Mouse (Mus musculus) macrophage (primary cell): ENCODE measurements at regions not wholly inside any gene's neighbourhood (a gene's known extent, or its start where the extent isn't known, plus 50 kb on each side); places are given as distances from the start of the nearest gene placed in this dataset.

Experiments used
- H3K27ac ChIP-seq: fragments of 350-480 bp; formaldehyde crosslinking; 2 replicates; pipeline ENCODE4 v1.9.0; 2021
- H3K36me3 ChIP-seq: fragments of 350-480 bp; formaldehyde crosslinking; 2 replicates; pipeline ENCODE4 v1.9.0; 2021; ENCODE audit errors: inconsistent target
- H3K4me3 ChIP-seq: fragments of 350-480 bp; formaldehyde crosslinking; 2 replicates; pipeline ENCODE4 v1.9.0; 2021; ENCODE audit errors: inconsistent target
- H3K79me2 ChIP-seq: fragments of 350-480 bp; formaldehyde crosslinking; 2 replicates; pipeline ENCODE4 v1.9.0; 2021; ENCODE audit errors: inconsistent target
- WGBS: methylation state at CpG from one replicate; pipeline ENCODE4 v1.1.7; 2026; ENCODE audit warnings: inconsistent platforms; ENCODE audit not compliant: missing documents; 5-methylcytosine and 5-hydroxymethylcytosine counted together

- H3K4me3 ChIP-seq: no peak overlapping the region
- no peak overlapping the region for H3K27ac ChIP-seq
- 85% methylated on average over 13 of the region's 13 CpGs for WGBS
- no peaks in the 10 kb centered on the region for H3K79me2 ChIP-seq
- H3K36me3 ChIP-seq: no peaks in the 10 kb centered on the region
Observed at GRCm38 (mm10) chr17:9751348-9752170, 82.0 kb upstream of the Pabpc6 start.

DNA sequence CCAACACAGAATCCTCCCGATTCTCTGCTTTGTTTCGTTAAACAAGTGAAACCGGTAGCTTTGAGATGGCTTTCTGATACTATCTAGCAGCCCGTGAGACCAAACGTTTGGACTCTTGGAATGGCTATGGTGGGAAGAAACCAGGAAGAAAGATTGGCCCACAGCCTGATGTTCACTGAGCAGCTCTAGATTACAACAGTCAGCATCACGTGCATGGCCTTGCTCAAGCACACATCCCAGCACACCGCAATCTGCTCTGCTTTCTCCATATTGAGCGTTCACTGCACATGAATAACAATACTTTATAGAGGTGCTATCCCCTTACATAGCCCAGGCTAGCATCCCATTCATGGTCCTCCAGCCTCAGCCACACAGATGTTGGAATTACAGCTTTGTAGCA, 80.5 kb upstream of the Pabpc6 start:
- Histone ChIP-seq H3K27ac (no peak overlapping the region), H3K4me3 (no peak overlapping the region), H3K79me2 (no peaks in the 10 kb centered on the region), H3K36me3 (no peaks in the 10 kb centered on the region)
- 95% methylated on average over 8 of the region's 8 CpGs for whole genome bisulfite sequencing

DNA sequence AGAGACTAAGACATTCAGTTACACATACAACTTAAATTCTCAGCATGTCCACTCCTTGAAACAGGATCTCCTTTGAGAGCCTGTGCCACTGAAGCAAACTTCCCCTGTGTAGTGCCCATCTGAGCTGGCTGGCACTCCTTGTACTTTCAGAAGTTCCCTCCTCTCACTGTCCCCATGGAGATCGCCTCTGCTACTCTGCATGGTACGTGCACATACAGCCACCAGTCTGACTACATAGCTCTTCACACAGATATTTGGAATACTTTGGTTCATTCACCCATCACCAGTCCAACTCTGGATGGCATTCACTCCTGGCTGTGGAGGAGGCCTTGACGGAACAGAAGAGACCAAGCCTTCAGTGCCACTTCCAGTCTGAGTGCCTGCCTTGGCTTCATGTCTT, 79.8 kb upstream of the Pabpc6 start:
- H3K36me3 ChIP-seq: no peaks in the 10 kb centered on the region
- H3K4me3 ChIP-seq: no peak overlapping the region
- 96% methylated on average over 3 of the region's 3 CpGs for WGBS
- no peaks in the 10 kb centered on the region for H3K79me2 ChIP-seq
- no peak overlapping the region for H3K27ac ChIP-seq

GRCm38 (mm10) chr17:9747893-9748292, 78.4 kb upstream of the Pabpc6 start:
- Histone ChIP-seq H3K79me2 (no peaks in the 10 kb centered on the region), H3K36me3 (no peaks in the 10 kb centered on the region), H3K4me3 (no peak overlapping the region), H3K27ac (no peak overlapping the region)
- WGBS: 94% methylated on average over 2 of the region's 2 CpGs

DNA sequence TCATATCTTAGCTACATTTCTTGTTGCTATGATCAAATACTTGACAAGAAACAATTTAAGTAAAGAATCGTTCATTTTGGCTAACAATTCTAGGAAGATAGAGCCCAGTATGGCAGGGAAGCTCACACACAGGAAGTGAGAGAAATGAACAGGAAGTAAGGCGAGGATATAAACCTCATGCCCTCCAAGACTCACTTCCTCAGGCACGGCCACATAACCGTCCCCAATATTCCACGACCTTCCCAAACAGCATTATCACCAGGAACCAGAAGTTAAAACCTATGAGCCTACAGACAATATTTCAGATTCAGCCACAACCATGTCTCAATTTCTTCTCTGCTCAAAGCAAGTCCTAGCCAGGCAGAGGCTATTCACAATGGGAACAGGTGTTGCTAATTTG, 73.8 kb upstream of the Pabpc6 start:
- Histone ChIP-seq H3K79me2 (no peaks in the 10 kb centered on the region), H3K4me3 (no peak overlapping the region), H3K27ac (no peak overlapping the region), H3K36me3 (no peaks in the 10 kb centered on the region)
- WGBS: 21% methylated on average over 5 of the region's 5 CpGs

- no peak overlapping the region for H3K4me3 ChIP-seq
- no peak overlapping the region for H3K27ac ChIP-seq
- H3K36me3 ChIP-seq: no peaks in the 10 kb centered on the region
- no peaks in the 10 kb centered on the region for H3K79me2 ChIP-seq
- WGBS: 79% methylated on average over 5 of the region's 5 CpGs
Observed at GRCm38 (mm10) chr17:9741321-9741720, 71.8 kb upstream of the Pabpc6 start.

DNA sequence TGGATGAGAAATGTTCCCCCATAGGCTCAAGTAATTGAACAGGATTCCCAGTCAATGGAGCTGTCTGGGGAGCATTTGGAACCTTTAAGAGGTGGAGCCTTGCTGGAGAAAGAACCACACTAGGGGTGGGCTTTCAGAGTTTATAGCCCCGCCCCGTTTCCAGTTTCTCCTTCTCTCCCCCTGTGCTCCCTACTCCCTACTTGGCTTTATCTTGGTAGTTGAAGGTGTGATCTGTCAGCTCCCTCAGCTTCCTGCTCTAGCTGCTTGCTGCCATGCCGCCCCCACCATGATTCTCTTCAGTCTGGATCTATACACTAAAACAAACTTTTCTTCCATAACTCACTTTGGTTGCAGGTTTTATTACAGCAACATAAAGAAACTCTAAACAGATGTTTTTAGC, 59.5 kb upstream of the Pabpc6 start:
- Histone ChIP-seq H3K27ac (no peak overlapping the region), H3K4me3 (no peak overlapping the region)

DNA sequence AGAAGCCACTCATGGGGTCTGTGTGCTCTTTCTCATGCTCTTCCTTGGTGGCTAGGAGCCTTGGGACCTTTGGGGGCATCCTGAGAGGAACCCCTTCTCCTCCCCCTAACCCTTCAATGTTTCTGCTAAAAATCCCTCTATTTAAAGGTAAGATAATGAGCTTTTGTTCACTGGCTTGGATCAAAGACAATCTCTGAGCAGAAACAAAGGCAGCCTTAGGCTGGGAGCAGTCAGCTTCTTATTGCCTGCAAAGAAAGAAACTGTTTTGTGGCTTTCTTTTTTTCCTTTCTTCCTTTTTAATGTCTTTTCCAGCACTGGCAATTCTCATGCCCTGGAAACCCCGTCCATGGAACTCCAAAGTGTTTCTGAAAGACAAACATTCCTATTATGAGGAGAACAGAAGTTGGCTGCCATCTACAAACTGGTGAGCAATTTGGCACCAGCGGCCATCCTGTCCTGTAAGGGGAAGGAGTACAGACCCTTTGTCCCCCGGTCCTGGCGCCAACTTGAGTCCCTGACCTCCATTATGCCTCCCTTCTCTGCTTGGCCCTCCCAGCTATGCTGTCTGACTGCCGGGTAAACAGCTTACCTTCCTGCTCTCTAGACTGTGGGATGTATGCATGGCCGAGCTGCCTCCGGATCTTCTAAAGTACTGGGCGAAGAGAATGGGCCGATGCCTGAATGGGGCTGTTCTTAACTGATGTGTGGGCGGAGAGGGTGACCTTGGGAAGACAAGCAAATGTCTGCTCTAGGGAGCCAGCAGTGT, 56.4 kb upstream of the Pabpc6 start:
- H3K27ac ChIP-seq: no peak overlapping the region
- no peaks in the 10 kb centered on the region for H3K36me3 ChIP-seq
- no peak overlapping the region for H3K4me3 ChIP-seq
- 89% methylated on average over 10 of the region's 10 CpGs for WGBS
- H3K79me2 ChIP-seq: no peaks in the 10 kb centered on the region

More for the DNA sequence above, 59.5 kb upstream of the Pabpc6 start:
- Histone ChIP-seq H3K36me3 (no peaks in the 10 kb centered on the region), H3K79me2 (no peaks in the 10 kb centered on the region)
- WGBS: 82% methylated on average over 3 of the region's 3 CpGs

GRCm38 (mm10) chr17:9723484-9723883, 54.0 kb upstream of the Pabpc6 start:
- WGBS: 64% methylated on average over 4 of the region's 4 CpGs
- Histone ChIP-seq H3K79me2 (no peaks in the 10 kb centered on the region), H3K4me3 (no peak overlapping the region), H3K27ac (no peak overlapping the region), H3K36me3 (no peaks in the 10 kb centered on the region)

- Histone ChIP-seq H3K4me3 (no peak overlapping the region), H3K27ac (no peak overlapping the region), H3K36me3 (no peaks in the 10 kb centered on the region), H3K79me2 (no peaks in the 10 kb centered on the region)
- WGBS: 42% methylated on average over 4 of the region's 4 CpGs
Observed at GRCm38 (mm10) chr17:9722709-9723108, 53.2 kb upstream of the Pabpc6 start.
